Mouse (Mus musculus) lung, postnatal 25 days (tissue): ENCODE results near the gene Gm42417.
A peak's percentile ranks its signal among the peaks of the same experiment; 100 is the strongest.

Source experiments
- DNase-seq: peaks from one replicate; pipeline ENCODE4 v3.0.0; 2022; ENCODE audit warnings: low spot score

The Gm42417 gene

DNA sequence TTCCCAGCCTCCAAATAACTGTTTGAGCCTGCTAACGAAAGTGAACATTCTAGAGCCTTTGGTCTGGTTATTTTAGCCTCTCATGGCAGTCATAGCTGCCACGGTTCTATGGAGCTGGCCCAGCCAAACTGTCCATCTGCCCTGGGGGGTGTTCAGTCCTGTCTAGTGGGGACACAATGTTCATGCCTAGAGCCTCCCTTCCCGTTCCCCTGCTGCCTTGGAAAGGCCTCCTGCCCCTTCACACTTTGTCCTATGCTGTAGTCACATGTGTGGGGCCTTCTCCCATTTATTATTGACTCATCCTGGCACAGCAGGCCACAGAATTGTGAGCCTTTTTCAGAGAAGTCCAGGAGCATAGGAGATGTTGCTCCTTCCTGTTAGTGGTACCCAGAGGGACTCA, 21.0 kb downstream of the Gm42417 start:
- no peak for DNase-seq

DNA sequence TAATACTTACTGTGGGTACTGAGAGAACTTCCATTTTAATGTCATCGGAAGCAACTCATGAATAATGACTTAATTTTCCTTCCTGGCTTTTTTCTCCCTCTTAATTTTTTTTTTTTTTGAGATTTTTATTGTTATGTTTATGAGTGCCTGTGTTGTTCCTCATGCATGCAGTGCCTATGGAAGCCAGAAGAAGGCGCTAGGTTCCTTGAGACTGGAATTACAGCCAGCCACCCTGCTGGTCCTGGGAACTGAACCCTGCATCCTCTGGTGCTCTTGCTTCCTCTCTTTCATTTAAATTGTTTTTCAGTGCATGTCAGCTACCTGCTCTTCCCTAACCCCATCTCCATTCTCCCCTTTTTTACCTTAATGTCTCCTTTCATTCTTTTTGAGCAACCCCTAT, 25.5 kb downstream of the Gm42417 start:
- peak; percentile 18 for DNase-seq

DNA sequence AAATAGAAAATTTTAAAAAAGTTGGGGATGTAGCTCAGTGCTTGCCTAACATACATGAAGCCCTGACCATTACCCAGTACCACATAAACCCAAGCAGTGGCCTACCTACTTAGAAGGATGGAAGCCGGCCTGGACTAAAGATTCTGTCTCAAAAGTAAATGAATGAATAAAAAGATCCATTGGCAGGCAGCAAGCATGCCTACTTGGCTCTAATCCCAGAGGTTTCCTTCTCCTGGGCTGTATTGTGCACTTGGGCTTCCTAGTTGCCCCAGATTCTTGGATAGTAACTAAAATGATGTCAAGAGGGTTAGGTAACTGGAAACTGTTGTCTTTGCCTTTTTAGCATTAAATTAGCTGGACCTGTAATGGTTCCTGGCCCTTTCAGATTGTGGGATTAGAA, 25.9 kb downstream of the Gm42417 start:
- DNase-seq = no peak

DNA sequence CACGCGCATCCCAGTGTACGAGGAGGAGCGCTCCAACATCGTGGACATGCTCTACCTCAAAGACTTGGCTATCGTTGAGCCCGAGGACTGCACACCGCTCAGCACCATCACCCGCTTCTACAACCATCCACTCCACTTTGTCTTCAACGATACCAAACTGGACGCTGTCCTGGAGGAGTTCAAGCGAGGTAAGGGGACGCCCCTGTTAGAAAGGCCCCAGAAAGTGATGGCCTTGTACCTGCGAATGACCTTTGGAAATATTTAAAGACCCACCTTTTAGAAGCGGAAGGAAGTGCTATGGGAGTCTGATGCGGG, 26.3 kb downstream of the Gm42417 start:
- DNase-seq = no peak

DNA sequence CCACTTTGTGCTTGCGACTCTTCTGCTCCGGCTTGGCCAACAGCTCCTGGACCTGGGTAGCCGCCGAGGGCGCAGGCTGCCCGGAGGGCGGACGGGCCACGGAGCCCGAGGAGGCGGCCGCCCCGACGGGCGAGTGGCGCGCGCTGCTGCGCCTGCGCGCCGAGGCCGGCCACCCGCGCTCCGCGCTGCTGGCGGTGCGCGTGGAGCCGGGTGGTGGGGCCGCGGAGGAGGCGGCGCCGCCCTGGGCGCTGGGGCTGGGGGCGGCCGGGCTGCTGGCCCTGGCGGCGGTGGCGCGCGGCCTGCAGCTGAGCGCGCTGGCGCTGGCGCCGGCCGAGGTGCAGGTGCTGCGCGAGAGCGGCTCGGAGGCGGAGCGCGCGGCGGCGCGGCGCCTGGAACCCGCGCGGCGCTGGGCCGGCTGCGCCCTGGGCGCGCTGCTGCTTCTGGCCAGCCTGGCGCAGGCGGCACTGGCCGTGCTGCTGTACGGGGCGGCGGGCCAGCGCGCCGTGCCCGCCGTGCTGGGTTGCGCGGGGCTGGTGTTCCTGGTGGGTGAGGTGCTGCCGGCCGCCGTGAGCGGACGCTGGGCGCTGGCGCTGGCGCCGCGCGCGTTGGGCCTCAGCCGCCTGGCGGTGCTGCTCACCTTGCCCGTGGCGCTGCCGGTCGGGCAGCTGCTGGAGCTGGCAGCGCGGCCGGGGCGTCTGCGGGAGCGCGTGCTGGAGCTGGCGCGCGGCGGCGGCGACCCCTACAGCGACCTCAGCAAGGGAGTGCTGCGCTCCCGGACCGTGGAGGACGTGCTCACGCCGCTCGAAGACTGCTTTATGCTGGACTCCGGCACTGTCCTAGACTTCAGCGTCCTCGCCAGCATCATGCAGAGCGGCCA, 26.9 kb downstream of the Gm42417 start:
- DNase-seq = no peak

DNA sequence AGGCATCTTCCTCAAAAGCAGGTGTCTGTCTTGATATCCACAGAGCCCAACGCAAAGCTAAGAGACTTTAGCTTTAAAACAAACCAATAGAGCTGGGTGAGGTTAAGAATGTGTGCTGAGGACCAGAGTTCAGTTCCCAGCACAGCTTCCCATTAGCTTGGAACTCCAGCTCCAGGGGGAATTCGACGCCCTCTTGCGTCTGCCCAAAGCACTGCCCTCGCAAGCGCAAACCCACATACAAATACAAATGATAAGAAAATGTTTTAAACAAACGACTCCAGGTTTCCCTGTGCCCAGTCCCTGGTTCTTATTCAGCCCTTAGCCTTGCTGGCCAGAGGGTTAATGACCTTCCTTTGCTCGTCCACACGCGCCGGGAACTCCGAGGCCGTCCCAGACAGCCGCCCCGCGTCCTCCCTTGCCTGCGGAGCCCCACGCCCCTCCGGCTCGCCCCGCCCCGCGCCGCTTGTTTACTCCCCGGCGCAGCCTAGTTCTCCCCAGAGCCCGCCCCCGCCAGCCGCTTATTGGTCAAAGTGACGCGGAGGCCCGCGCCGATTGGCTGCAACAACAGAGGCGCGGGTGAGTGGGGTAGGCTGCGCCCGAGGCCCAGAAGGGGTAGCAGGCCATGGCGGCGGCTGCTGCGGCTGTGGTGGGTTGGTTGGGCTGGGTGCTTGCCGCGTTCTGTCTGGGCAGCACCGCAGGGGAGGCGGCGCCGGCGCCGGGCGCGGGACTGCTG, 27.8 kb downstream of the Gm42417 start, which contains the start of gene Cnnm3:
Gene Cnnm3 (plus strand): TSS at position 579 of the 733 bp plus-strand sequence.
- DNase-seq = peak; percentile 99

DNA sequence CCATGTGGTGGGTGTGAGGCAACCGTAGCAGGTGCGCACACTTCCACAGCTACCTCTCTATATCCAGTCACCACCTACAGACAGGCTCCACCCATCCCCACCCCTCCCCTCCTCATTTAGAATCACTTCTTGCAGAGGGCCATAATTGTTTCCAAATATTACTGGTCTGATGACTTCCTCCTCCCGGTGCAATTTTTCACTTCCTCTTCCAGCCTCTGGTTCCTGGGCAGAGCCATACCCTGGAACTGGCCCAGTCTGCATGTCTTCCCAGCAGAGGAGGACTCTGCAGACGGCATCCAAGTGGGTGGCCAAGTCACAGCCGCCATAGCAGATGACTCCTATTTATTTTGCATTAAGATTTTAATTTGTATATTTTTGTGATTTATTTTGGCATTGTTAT, 31.0 kb downstream of the Gm42417 start:
- DNase-seq = peak; percentile 13

DNA sequence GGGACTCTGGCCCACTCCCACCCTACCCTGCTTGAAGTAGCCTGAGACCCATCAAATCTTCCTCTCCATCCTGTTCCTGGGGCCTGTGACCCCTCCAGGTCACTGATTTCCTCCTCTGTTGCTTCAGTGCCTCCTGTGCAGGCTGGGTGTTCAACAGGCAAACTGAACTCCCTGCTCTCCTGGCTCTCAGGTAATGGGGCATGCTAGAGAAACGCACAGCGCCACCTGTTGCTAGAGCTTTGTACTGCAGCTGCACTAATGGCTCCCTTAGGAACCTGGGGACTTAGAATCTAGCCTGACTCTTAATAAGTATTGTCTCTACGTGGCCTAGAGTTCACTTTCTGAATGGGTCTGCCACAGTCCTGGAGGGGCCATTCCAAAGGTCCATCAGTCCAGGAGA, 38.0 kb downstream of the Gm42417 start:
- DNase-seq = peak; percentile 71

DNA sequence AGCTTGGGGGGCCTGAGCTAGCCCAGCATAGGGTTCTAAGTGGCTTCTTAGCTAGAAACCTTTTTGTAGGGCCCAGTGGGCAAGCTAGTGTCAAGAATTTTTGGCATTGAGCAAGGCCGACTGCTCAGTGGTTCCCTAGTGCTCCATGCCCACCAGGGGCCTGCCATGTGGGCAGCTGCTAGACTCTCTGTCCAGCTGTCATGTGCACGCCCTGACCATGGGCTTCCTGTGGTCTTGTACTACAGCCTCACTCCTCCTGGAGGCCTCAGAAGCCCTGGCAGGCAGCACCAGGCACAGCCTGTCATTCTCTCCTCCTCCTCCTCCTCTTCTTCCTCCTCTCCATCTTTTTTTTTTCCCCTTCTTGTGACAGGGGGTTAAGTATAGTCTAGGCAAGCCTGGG, 41.9 kb downstream of the Gm42417 start:
- no peak for DNase-seq

DNA sequence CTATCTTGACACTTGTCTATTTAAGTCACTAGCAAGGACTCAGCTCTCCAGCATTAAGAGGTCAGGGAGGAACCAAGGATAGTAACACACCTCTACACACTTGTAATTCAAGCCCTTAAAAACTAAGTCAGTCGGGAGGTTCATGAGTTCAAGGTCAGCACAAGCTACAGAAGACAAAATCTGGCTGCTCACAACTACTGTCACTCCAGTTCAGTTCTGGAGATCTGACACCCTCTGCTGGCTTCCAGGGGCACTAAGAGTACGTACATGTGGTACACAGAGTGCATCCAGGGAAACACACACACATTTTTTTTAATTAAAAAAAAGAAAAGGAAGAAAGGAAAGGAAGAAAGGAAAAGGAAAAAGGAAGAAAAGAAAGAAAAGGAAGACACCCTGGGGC, 42.5 kb downstream of the Gm42417 start:
- DNase-seq = no peak

DNA sequence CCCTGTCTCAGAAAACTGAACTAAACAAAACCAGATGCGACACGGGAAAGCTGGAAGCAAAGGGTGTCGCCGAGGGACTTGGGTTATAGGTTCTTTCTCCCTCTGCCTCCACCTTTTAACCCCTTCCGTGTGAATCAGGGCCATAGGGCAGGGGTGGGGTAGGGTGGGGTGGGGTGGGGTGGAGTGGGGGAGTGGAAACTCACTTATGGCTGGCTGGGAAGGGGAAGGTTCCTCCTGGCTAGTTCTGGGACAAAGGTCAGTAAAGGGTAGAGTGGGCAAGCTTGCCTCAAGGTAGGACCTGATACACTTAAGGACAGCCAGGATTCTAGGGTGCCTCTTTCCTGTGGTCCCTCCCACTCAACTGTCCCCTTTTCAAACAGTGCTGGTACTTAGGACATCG, 45.9 kb downstream of the Gm42417 start:
- DNase-seq = no peak

DNA sequence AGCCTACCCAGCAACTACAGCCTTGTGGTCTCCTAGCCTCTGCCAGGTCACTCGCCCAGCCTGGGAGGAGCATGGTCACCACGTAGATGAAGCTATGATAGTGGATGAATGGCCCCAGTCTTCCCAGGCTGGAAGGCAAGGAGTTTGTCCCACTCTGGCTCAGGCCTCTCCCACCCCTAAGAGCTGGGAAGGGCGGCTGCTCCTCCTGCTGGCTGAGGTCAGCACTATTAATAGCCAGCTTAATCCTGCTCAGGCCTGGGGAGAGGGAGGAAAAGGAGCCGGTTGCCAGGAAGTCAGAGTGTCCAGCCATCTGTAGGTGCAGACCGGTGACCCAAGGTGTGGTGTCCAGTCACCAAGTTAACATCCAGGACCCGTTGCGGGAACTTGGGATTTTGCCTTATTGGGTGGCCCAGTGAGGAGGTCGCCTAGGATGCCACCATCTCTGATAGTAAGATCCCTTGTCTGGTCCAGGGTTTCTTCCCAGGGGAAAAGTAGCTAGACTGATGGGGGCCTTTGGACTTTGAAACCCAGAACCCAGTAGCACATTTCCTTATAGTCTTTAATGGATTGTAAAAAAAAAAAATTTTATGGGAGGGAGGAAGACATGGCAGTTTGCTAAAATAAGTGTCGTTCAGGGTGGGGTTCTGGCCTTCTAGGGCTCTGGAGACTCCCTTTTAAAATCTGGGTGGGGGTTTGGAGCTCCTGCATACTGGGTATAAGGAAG, 46.7 kb downstream of the Gm42417 start:
- DNase-seq = peak; percentile 61

DNA sequence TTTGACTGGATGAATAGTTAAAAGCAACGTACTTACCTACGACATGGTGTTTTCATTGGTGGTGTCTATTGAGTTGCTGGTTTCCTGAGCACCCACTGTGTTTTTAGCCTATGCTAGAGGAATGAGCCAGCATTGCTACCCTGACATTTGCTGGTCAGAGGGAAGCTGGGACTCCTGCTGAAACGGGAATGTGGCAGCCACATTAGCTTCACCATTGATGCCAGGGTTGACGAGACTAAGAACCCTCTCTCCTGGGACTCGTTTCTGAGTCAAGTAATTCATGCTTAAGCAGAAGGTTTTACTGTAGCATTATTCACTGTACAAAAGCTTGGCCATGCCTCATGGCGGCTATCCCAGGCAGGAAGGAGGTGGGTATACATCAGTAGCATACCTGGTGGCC, 49.6 kb downstream of the Gm42417 start:
- no peak for DNase-seq

DNA sequence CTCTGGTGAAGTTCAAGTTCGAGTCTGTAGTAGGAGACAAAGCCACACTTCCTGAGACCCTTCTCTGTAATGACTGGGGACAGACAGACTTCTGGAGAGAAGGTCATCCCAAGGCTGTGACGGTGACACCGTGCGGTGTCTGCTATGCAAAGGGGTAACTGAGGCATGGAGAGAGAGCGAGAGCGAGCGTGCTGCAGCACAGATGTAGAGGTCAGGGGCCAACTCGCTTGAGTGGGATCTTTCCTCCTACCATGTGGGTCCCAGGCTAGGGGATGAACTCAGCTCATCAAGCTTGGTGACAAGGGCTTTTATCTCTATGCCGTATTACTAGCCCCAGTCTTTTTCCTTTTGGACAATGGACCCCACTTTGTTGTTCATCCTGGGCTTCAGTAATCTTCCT, 52.1 kb downstream of the Gm42417 start:
- no peak for DNase-seq

DNA sequence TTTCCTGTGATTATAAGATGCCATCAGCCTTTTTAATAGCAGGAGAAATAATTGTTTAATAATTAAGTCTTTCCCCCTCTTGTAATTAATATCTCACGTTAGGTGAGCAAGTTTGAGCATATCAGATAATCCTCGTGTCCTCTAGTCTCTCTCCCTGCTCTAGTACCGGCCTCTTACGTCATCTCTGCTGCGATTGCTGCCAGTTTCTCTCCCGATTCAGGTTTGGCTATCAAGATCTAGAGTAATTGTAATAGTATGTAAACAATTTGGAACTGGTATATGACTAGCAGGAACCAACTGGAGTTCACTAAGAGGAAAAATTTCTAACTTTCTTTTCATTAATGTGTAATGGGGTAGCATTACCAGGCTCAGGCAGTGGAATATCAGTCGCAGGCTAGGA, 54.1 kb downstream of the Gm42417 start:
- no peak for DNase-seq

DNA sequence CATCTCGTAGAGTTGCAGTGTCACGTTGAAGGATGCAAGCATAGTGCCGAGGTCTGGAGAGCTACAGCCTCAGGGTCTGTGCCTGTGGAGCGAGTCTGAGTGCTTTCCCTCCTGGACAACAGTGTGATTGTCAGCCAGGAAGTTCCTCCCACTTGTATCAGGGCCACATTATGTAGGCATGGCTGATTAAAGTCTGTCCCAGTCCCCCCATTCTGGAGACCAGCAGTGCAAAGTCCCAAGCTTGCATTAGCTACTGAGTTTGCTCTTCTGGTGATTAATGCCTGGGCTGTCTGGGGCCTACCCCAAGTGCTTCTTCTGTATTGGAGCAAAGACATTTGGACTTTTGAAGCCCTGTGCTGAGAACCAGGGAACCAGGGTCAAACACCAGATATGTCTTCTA, 55.4 kb downstream of the Gm42417 start:
- DNase-seq = no peak
